Mouse (Mus musculus): ENCODE measurements at regions not wholly inside any gene's neighbourhood (a gene's known extent, or its start where the extent isn't known, plus 50 kb on each side); places are given as distances from the start of the nearest gene placed in this dataset.
A peak's percentile ranks its signal among the peaks of the same experiment; 100 is the strongest.

DNA sequence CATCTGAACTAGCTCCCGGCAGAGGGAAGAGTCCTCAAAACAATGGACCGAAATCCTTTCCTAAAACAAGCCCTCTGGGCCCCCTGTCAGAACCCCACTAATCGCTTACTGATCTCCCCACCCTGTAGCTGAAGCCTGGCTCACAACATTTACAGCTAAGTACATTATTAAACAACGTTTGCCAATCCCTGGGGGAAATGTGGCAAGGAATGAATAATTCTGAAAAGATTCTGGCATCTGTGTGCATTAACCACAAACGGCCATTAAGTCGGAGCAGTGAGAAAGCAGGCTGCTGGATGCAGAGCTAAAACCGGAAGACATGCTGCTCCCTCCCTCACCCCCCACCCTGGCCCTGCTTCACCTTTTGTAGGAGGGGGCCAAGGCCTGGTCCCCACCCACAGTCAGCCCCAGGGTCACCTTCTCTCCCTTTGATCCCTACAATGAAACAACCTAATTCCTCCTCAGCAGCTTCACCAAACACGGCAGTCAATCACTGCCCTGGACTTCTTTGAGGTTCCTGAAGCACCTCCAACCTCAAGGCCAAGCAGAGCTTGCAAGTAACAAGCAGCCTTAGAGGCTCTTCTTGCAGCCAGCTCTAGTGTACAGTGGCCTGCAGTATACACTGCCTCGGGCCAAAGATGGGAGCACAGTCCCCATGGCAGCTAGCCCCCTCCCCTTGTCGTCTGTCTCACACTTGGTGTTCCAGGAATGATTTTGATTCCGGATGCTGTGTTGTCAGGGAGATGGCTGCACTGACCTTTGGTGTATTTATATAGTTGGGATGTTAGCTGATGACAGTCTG is 175.2 kb downstream of the Sh3bp4 start:
- no peaks in the 10 kb centered on the region for H3K9me3 ChIP-seq (ENCODE audit: control insufficient read depth, low read length)
- H3K4me2 ChIP-seq (ENCODE audit: low read depth), result no peak overlapping the region
- DNase-seq (ENCODE audit: low spot score), result no peak
- WGBS, result 49% methylated on average over 11 of the region's 11 CpGs
- no peak overlapping the region for H3K4me3 ChIP-seq (ENCODE audit: low read depth, low read length)
- H3K27ac ChIP-seq (ENCODE audit: low read depth, low read length), result no peak overlapping the region
- no peaks in the 10 kb centered on the region for H3K36me3 ChIP-seq (ENCODE audit: control insufficient read depth, insufficient read depth, low read length)
- no peaks in the 10 kb centered on the region for H3K27me3 ChIP-seq (ENCODE audit: control insufficient read depth, insufficient read depth, low read length)
- ATAC-seq (ENCODE audit: insufficient read depth, low FRiP score, low TSS enrichment), result no peak
- H3K9ac ChIP-seq (ENCODE audit: low read length), result no peak overlapping the region
- H3K4me1 ChIP-seq (ENCODE audit: control insufficient read depth, insufficient read depth, low read length), result no peaks in the 10 kb centered on the region

DNA sequence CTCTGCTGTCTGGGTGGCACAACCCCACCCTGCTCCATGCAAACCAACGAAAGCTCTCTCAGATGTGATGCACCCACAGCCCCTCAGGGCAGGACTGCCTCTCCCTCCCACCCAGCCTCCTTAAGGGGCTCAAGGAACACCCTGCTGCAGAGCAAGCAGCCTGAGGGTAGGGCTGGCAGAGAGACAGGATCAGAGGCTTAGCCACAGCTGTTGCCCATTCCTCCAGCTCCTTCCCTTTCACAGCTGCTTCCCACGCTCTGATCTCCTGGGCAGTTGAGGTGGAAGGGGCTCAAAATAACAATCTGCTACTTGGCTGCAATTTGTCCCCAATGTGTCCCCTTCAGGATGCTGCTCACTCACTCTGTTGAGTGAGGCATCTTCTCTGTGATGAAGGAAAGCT is 181.5 kb downstream of the Sh3bp4 start:
- no peak overlapping the region for H3K4me2 ChIP-seq (ENCODE audit: low read depth)
- H3K27ac ChIP-seq (ENCODE audit: low read depth, low read length), result no peak overlapping the region
- H3K9ac ChIP-seq (ENCODE audit: low read length), result no peak overlapping the region
- DNase-seq (ENCODE audit: low spot score) (no peak), ATAC-seq (ENCODE audit: insufficient read depth, low FRiP score, low TSS enrichment) (no peak)
- H3K27me3 ChIP-seq (ENCODE audit: control insufficient read depth, insufficient read depth, low read length), result no peaks in the 10 kb centered on the region
- no peaks in the 10 kb centered on the region for H3K4me1 ChIP-seq (ENCODE audit: control insufficient read depth, insufficient read depth, low read length)
- no peaks in the 10 kb centered on the region for H3K36me3 ChIP-seq (ENCODE audit: control insufficient read depth, insufficient read depth, low read length)
- no peaks in the 10 kb centered on the region for H3K9me3 ChIP-seq (ENCODE audit: control insufficient read depth, low read length)
- WGBS, result 29% methylated on average over 2 of the region's 2 CpGs
- no peak overlapping the region for H3K4me3 ChIP-seq (ENCODE audit: low read depth, low read length)

GRCm38 (mm10) chr1:89252528-89252927 is 182.3 kb downstream of the Sh3bp4 start:
- Histone ChIP-seq H3K27me3 (ENCODE audit: control insufficient read depth, insufficient read depth, low read length) (no peaks in the 10 kb centered on the region), H3K9me3 (ENCODE audit: control insufficient read depth, low read length) (no peaks in the 10 kb centered on the region), H3K4me1 (ENCODE audit: control insufficient read depth, insufficient read depth, low read length) (no peaks in the 10 kb centered on the region), H3K36me3 (ENCODE audit: control insufficient read depth, insufficient read depth, low read length) (no peaks in the 10 kb centered on the region), H3K27ac (ENCODE audit: low read depth, low read length) (no peak overlapping the region), H3K4me3 (ENCODE audit: low read depth, low read length) (no peak overlapping the region), H3K4me2 (ENCODE audit: low read depth) (no peak overlapping the region), H3K9ac (ENCODE audit: low read length) (no peak overlapping the region)
- 86% methylated on average over 7 of the region's 7 CpGs for WGBS
- no peak for ATAC-seq (ENCODE audit: insufficient read depth, low FRiP score, low TSS enrichment)
- DNase-seq (ENCODE audit: low spot score), result no peak

DNA sequence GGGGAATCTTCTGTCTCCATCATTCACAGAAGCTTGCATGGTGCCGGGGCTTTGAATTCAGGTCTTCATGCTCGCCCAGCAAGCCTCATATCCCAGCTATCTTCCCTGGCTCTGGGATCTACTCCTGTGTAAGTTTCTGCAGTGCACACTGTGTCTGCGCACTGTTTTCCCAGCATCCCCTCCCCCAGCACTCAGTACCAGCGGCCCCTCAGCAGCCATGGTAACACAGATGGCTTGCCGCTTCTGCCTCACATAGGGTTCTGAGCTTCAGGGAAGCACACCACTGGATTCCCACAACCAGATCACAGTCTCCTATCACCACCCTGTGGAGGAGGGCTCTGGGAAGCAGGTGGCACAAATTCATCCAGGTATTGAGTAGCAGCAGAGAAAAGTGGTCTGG is 187.7 kb downstream of the Sh3bp4 start:
- ATAC-seq (ENCODE audit: insufficient read depth, low FRiP score, low TSS enrichment), result no peak
- peak; percentile 27 for DNase-seq (ENCODE audit: low spot score)
- Histone ChIP-seq H3K4me1 (ENCODE audit: control insufficient read depth, insufficient read depth, low read length) (no peaks in the 10 kb centered on the region), H3K36me3 (ENCODE audit: control insufficient read depth, insufficient read depth, low read length) (no peaks in the 10 kb centered on the region), H3K9ac (ENCODE audit: low read length) (no peak overlapping the region), H3K4me3 (ENCODE audit: low read depth, low read length) (no peak overlapping the region), H3K27ac (ENCODE audit: low read depth, low read length) (no peak overlapping the region), H3K4me2 (ENCODE audit: low read depth) (no peak overlapping the region), H3K27me3 (ENCODE audit: control insufficient read depth, insufficient read depth, low read length) (no peaks in the 10 kb centered on the region), H3K9me3 (ENCODE audit: control insufficient read depth, low read length) (no peaks in the 10 kb centered on the region)
- WGBS, result 64% methylated on average over 5 of the region's 5 CpGs

GRCm38 (mm10) chr1:89265771-89266170 is 188.8 kb upstream of the Agap1 start:
- Histone ChIP-seq H3K4me2 (ENCODE audit: low read depth) (no peak overlapping the region), H3K9me3 (ENCODE audit: control insufficient read depth, low read length) (no peaks in the 10 kb centered on the region), H3K9ac (ENCODE audit: low read length) (no peak overlapping the region), H3K4me3 (ENCODE audit: low read depth, low read length) (no peak overlapping the region), H3K27me3 (ENCODE audit: control insufficient read depth, insufficient read depth, low read length) (no peaks in the 10 kb centered on the region), H3K27ac (ENCODE audit: low read depth, low read length) (no peak overlapping the region), H3K4me1 (ENCODE audit: control insufficient read depth, insufficient read depth, low read length) (no peaks in the 10 kb centered on the region), H3K36me3 (ENCODE audit: control insufficient read depth, insufficient read depth, low read length) (no peaks in the 10 kb centered on the region)
- 86% methylated on average over 4 of the region's 4 CpGs for WGBS
- ATAC-seq (ENCODE audit: insufficient read depth, low FRiP score, low TSS enrichment), result no peak
- no peak for DNase-seq (ENCODE audit: low spot score)

- DNase-seq (ENCODE audit: low spot score) (no peak), ATAC-seq (ENCODE audit: insufficient read depth, low FRiP score, low TSS enrichment) (no peak)
- no peak overlapping the region for H3K4me3 ChIP-seq (ENCODE audit: low read depth, low read length)
- no peaks in the 10 kb centered on the region for H3K36me3 ChIP-seq (ENCODE audit: control insufficient read depth, insufficient read depth, low read length)
- H3K4me1 ChIP-seq (ENCODE audit: control insufficient read depth, insufficient read depth, low read length), result no peaks in the 10 kb centered on the region
- H3K9ac ChIP-seq (ENCODE audit: low read length), result no peak overlapping the region
- 89% methylated on average over 2 of the region's 2 CpGs for WGBS
- H3K4me2 ChIP-seq (ENCODE audit: low read depth), result no peak overlapping the region
- H3K27ac ChIP-seq (ENCODE audit: low read depth, low read length), result no peak overlapping the region
- H3K9me3 ChIP-seq (ENCODE audit: control insufficient read depth, low read length), result no peaks in the 10 kb centered on the region
- no peaks in the 10 kb centered on the region for H3K27me3 ChIP-seq (ENCODE audit: control insufficient read depth, insufficient read depth, low read length)
Measured at GRCm38 (mm10) chr1:89268806-89269205, 185.8 kb upstream of the Agap1 start.

GRCm38 (mm10) chr1:89271743-89272142 is 182.9 kb upstream of the Agap1 start:
- no peak overlapping the region for H3K4me2 ChIP-seq (ENCODE audit: low read depth)
- H3K27me3 ChIP-seq (ENCODE audit: control insufficient read depth, insufficient read depth, low read length), result no peaks in the 10 kb centered on the region
- no peak overlapping the region for H3K9ac ChIP-seq (ENCODE audit: low read length)
- no peaks in the 10 kb centered on the region for H3K36me3 ChIP-seq (ENCODE audit: control insufficient read depth, insufficient read depth, low read length)
- no peaks in the 10 kb centered on the region for H3K4me1 ChIP-seq (ENCODE audit: control insufficient read depth, insufficient read depth, low read length)
- H3K9me3 ChIP-seq (ENCODE audit: control insufficient read depth, low read length), result no peaks in the 10 kb centered on the region
- H3K27ac ChIP-seq (ENCODE audit: low read depth, low read length), result no peak overlapping the region
- no peak overlapping the region for H3K4me3 ChIP-seq (ENCODE audit: low read depth, low read length)
- DNase-seq (ENCODE audit: low spot score) (no peak), ATAC-seq (ENCODE audit: insufficient read depth, low FRiP score, low TSS enrichment) (no peak)
- WGBS, result 82% methylated on average over 8 of the region's 8 CpGs

DNA sequence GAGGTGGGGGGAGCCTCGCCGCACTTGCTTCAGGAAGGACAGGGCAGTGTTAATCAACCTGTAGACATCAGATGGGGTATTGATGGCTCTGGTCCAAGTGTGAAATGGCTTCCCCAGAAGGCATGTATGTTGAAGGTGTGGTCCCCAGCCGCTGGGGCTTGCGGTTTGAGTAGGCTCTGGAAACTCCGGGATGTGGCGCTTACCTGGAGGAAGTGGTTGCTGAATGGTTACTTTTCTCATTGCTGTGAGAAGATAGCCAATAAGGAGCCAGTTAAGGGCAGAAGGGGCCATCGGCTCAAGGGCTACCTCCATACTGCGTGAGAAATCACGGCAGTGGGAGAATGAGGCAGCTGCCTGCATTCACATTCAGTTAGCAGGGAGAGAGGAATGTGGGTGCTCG is 181.6 kb upstream of the Agap1 start:
- H3K9me3 ChIP-seq (ENCODE audit: control insufficient read depth, low read length), result no peaks in the 10 kb centered on the region
- DNase-seq (ENCODE audit: low spot score), result no peak
- no peak for ATAC-seq (ENCODE audit: insufficient read depth, low FRiP score, low TSS enrichment)

GRCm38 (mm10) chr1:89273786-89274362 is 180.7 kb upstream of the Agap1 start:
- Histone ChIP-seq H3K4me1 (ENCODE audit: control insufficient read depth, insufficient read depth, low read length) (no peaks in the 10 kb centered on the region), H3K27me3 (ENCODE audit: control insufficient read depth, insufficient read depth, low read length) (no peaks in the 10 kb centered on the region), H3K36me3 (ENCODE audit: control insufficient read depth, insufficient read depth, low read length) (no peaks in the 10 kb centered on the region), H3K9ac (ENCODE audit: low read length) (no peak overlapping the region), H3K27ac (ENCODE audit: low read depth, low read length) (no peak overlapping the region), H3K4me3 (ENCODE audit: low read depth, low read length) (no peak overlapping the region), H3K9me3 (ENCODE audit: control insufficient read depth, low read length) (no peaks in the 10 kb centered on the region), H3K4me2 (ENCODE audit: low read depth) (no peak overlapping the region)
- 93% methylated on average over 10 of the region's 10 CpGs for WGBS
- DNase-seq (ENCODE audit: low spot score) (no peak), ATAC-seq (ENCODE audit: insufficient read depth, low FRiP score, low TSS enrichment) (no peak)

More for the DNA sequence above, 181.6 kb upstream of the Agap1 start:
- Histone ChIP-seq H3K27me3 (ENCODE audit: control insufficient read depth, insufficient read depth, low read length) (no peaks in the 10 kb centered on the region), H3K27ac (ENCODE audit: low read depth, low read length) (no peak overlapping the region), H3K36me3 (ENCODE audit: control insufficient read depth, insufficient read depth, low read length) (no peaks in the 10 kb centered on the region), H3K4me1 (ENCODE audit: control insufficient read depth, insufficient read depth, low read length) (no peaks in the 10 kb centered on the region), H3K9ac (ENCODE audit: low read length) (no peak overlapping the region), H3K4me2 (ENCODE audit: low read depth) (no peak overlapping the region), H3K4me3 (ENCODE audit: low read depth, low read length) (no peak overlapping the region)
- 85% methylated on average over 10 of the region's 10 CpGs for WGBS

Measured in neural tube, embryonic 11.5 days (tissue).